Mouse (Mus musculus) erythroblast, embryonic 14.5 days (primary cell): ENCODE measurements around the gene Olfr547.

Experiments used
- GATA1 ChIP-seq: IDR thresholded peaks from 2 replicates; pipeline ENCODE4 v1.6.1; 2012; ENCODE audit warnings: low read length, inconsistent platforms, mixed read lengths
- TAL1 ChIP-seq: IDR thresholded peaks from 3 replicates; pipeline ENCODE4 v1.6.1; 2012; ENCODE audit warnings: low read length, inconsistent platforms, mixed read lengths

DNA sequence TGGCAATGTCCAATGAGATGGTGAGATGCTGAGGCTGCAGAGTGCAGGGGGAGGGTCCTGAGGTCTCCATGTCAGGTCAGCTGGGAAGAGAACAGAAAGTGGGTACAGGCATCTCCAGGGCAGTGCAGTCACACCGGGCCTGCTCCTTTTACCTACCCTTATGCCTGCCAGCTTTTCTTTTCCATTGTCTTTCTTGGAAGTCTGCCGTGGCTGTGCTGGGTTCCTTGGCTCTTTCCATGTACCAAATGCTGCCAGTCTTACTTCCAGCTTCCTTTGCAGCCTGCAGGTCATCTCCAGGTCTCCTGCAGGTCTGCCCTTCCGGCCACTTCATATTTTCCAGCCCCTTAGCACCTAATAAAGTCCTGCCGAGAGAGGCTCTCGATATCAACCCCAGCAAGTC is 32.6 kb upstream of the Olfr547 start:
- no peak for TF ChIP-seq GATA1
- no peak for TF ChIP-seq TAL1
